Mouse (Mus musculus) heart, postnatal 0 days (tissue): Measurements from ENCODE around the gene Lacc1. TPM values are rescaled to one million over a fixed set of nuclear protein-coding genes. Genes with fewer than 3 reads are reported as not detected.

Experiments
- ATAC-seq: fragments of 200-750 bp; cut with Nextera tagmentation; 2 replicates; pipeline ENCODE4 v1.8.0; 2017; ENCODE audit warnings: low read depth, moderate number of reproducible peaks, moderate library complexity; ENCODE audit not compliant: insufficient read depth
- DNase-seq: peaks from one replicate; pipeline ENCODE4 v3.0.0-alpha.2; 2016; ENCODE audit warnings: low spot score
- H3K27ac ChIP-seq: fragments of 300-500 bp; sonication (generic); 2 replicates; pipeline ENCODE4 v1.5.1; 2014; ENCODE audit warnings: low read depth, mild to moderate bottlenecking
- H3K27me3 ChIP-seq: fragments of 300-500 bp; sonication (generic); 2 replicates; pipeline ENCODE4 v1.6.1; 2014; ENCODE audit warnings: low read length, mixed read lengths; ENCODE audit not compliant: control insufficient read depth, insufficient read depth
- H3K36me3 ChIP-seq: fragments of 300-500 bp; sonication (generic); replicated peaks from 2 replicates; pipeline ENCODE4 v1.6.1; 2014; ENCODE audit warnings: low read length, mixed read lengths; ENCODE audit not compliant: control insufficient read depth, insufficient read depth
- H3K4me1 ChIP-seq: fragments of 300-500 bp; sonication (generic); 2 replicates; pipeline ENCODE4 v1.6.1; 2014; ENCODE audit warnings: antibody characterized with exemption; ENCODE audit not compliant: control insufficient read depth, insufficient read depth
- H3K4me2 ChIP-seq: fragments of 300-500 bp; sonication (generic); 2 replicates; pipeline ENCODE4 v1.6.1; 2014; ENCODE audit warnings: low read depth, mild to moderate bottlenecking, low read length, moderate library complexity
- H3K4me3 ChIP-seq: fragments of 300-500 bp; sonication (generic); 2 replicates; pipeline ENCODE4 v1.5.1; 2014; ENCODE audit warnings: low read depth, low read length
- H3K9ac ChIP-seq: fragments of 300-500 bp; sonication (generic); replicated peaks from 2 replicates; pipeline ENCODE4 v1.6.1; 2014; ENCODE audit warnings: low read depth, low read length, mixed read lengths
- H3K9me3 ChIP-seq: fragments of 300-500 bp; sonication (generic); replicated peaks from 2 replicates; pipeline ENCODE4 v1.6.1; 2016; ENCODE audit warnings: low read length; ENCODE audit not compliant: control insufficient read depth
- CTCF ChIP-seq: IDR thresholded peaks from 2 replicates; pipeline ENCODE4 v1.5.1; 2016; ENCODE audit warnings: antibody characterized with exemption, control low read depth, low read depth
- EP300 ChIP-seq: IDR thresholded peaks from 2 replicates; pipeline ENCODE4 v1.6.1; 2016; ENCODE audit warnings: antibody characterized with exemption, low read depth
- WGBS: fragments of 180-500 bp; shearing (Covaris S2); extraction: QIAGEN DNeasy Blood & Tissue Kit; methylation state at CpG from one replicate; pipeline ENCODE4 v1.1.7; 2014; 5-methylcytosine and 5-hydroxymethylcytosine counted together
- polyA plus RNA-seq: library from polyadenylated mRNA; unstranded; fragments of >200 nt; fragmentation: Nextera tagmentation; extraction: Ambion mirVana; gene quantifications from 2 replicates; pipeline ENCODE4 v1.2.1, GENCODE M21; 2015
- total RNA-seq: library from RNA; depleted of rRNA; stranded (reverse); fragments of >200 nt; gene quantifications from 2 replicates; pipeline ENCODE4 v1.2.3, GENCODE M21; 2014; ENCODE audit warnings: low replicate concordance; rRNA removed

Lacc1 gene
- total and polyA plus RNA-seq, 2 experiments from 2014 or later: 0.50 to 1.6 TPM

DNA sequence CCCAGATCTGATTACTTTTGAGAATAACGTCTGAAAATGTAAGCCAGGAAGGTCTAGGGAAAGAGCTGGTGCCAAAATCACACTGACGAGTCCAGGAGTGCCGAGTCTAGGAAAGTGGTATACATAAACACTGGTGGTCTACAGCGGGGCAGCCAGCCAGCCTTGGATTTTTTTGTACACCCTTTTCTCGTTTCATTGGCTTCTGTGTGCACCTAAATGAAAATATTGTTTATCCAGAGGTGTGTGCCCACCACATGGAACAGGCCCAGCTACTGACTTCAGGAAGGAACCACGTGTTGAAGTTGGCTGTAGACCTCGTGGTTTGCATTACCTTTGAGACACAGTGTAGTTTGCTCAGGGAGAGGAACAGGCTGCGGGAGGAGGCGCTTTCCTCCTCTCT lies 57.1 kb downstream of the Lacc1 start:
- DNase-seq: no peak
- Histone ChIP-seq H3K27me3 (no peaks in the 10 kb centered on the region), H3K36me3 (no peaks in the 10 kb centered on the region), H3K4me1 (no peaks in the 10 kb centered on the region), H3K4me3 (no peak overlapping the region), H3K9me3 (no peaks in the 10 kb centered on the region), H3K9ac (no peak overlapping the region), H3K27ac (no peak overlapping the region), H3K4me2 (no peak overlapping the region)
- no peak for TF ChIP-seq CTCF
- TF ChIP-seq EP300: no peak
- no peak for ATAC-seq
- WGBS: 70% methylated on average over 9 of the region's 9 CpGs

Other genes starting within 250 kb of the Lacc1 start
- gene Ccdc122, start 132 bp downstream of the Lacc1 start, total RNA-seq: 1.6 and 3.1 TPM in 2 replicates
- gene Ccdc122, start 132 bp downstream of the Lacc1 start, polyA plus RNA-seq: 1.7 and 2.0 TPM in 2 replicates
- gene Enox1, start 119.9 kb upstream of the Lacc1 start, total RNA-seq: 1.7 and 2.6 TPM in 2 replicates
- gene Enox1, start 119.9 kb upstream of the Lacc1 start, polyA plus RNA-seq: 0.78 and 0.83 TPM in 2 replicates